Mouse (Mus musculus): ENCODE results near the gene Olfr791.

Olfr791 gene

DNA sequence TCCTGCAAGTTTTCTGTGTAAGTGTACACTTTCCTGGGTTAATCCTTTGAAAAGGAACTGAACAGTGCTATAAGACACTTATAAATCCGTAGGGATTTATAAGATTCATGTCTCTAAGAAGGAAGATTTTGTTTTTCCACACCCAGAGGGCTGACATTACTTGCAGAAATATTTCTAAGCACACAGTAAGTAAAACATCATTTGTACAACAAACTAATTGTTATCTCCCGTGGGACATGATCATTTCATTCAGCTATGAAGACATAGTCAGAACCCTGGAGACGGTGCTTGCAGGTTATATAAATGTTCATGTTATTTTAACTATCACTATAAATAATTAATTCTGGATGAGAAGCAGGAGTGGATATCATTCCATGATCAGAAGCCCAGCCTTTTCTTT is at the start of gene Olfr791:
Gene Olfr791, plus strand, starts transcription at position 301 of the 400 bp plus-strand sequence.
- no peak for DNase-seq (ENCODE audit: inconsistent ontology term)

DNA sequence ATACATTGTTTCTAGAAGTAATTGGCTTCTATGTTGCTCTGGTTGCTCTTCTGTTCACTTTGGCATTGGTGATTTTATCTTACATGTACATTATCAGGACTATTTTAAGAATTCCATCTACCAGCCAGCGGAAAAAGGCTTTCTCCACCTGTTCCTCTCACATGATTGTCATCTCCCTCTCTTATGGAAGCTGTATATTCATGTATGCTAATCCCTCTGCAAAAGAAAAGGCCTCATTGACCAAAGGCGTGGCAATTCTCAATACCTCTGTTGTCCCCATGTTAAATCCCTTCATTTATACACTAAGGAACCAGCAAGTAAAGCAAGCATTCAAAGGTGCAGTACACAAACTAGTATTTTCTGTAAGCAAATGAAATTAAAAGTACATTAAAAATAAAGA is 48.3 kb upstream of the Olfr791 start:
- no peak for DNase-seq (ENCODE audit: inconsistent ontology term)

DNA sequence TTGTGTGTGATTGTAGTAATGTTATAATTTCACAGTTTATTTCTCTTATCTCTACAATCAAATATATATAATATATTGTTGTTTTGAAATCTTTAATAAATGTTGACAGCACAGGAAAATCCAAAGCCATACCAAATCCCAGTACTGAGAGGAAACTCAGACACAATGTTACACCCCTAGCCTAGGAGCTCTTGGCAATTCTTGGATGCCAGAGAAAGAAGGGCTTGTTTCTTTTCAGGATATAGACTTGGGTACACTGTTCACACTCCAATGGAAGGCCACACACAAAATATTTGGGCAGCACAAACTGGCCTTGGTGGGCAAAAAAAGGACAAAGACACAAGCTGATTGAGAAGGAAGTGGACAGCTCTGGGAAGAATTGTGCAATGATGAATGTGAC is 47.9 kb upstream of the Olfr791 start:
- no peak for DNase-seq (ENCODE audit: inconsistent ontology term)

DNA sequence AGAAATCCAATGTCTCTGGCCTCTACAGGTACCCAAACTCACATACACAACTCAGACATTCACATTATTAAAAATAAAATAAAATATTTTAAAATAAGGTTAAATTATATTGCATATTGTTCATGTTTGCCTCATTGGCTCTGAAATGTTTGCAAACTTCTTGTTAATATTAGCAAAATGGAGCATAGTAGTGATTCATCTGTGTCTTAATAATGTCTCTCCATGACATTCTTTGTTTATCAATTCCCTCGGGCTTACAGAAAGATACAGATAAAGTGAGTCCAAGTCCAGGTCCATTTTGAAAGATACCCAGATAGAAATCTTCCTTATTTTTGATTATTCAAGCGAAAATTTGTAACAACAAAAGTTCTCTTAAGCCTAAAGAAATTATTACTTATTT is 37.1 kb upstream of the Olfr791 start, which contains the start of gene Olfr789:
Gene Olfr789, plus strand, starts transcription at position 301 of the 400 bp plus-strand sequence.
- DNase-seq (ENCODE audit: inconsistent ontology term), result no peak

DNA sequence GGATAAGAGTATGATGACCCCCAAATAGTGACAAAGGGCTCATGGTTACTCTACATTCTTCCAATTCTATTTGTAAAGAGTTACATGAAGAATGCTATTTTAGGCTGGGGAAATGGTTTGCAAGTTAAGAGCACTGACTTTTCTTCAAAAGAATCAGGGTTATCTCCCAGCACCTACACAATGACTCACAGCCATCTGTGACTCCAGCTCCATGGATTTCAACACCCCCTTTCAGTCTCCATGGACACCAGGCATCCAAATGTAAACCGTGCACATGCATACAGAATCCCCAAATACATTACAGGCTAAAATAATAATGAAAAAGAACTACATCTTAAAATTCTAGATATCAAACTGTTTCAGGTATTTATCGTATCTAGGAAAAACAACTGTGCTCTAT is 31.5 kb upstream of the Olfr791 start:
- no peak for DNase-seq (ENCODE audit: inconsistent ontology term)

DNA sequence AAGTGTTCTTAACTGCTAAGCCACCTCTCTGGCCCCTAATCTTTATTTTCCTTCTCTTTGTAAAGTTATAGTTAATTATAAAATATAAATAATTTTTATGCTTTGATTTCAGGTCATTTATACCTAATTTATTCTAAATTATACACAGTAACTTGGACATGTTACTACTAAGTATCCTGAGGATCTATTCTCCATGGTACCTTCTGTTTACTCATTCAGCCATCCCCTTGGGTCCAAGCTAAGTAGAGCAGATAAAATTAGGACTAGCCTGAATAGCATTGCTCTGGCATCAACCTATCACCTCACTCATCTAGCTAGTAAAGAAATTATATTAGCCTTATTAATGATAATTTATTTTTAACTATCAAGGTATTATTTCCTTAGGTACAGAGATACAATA is 23.4 kb upstream of the Olfr791 start, which contains the start of gene Olfr790:
Gene Olfr790, plus strand, starts transcription at position 301 of the 400 bp plus-strand sequence.
- DNase-seq (ENCODE audit: inconsistent ontology term), result no peak

DNA sequence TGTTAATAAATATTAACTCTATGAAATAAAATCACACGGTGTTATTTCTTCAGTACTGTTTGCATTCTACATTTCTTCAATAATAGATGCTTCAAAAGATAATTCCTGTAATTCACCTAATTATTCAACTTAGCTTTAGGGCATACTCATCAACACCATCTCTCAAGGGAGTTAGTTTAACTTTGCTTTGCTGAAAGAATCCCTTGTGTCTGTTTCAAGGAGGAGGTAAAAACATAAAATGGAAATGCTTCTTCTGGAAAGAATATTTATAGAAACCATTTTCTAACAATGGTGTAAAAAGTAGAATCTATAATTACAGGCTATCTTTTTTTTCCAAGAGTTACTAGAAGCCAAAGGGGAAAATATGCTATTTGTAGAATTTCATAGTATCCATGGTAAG is 17.3 kb downstream of the Olfr791 start, which contains the start of gene Olfr792:
Gene Olfr792, plus strand, starts transcription at position 301 of the 400 bp plus-strand sequence.
- no peak for DNase-seq (ENCODE audit: inconsistent ontology term)

DNA sequence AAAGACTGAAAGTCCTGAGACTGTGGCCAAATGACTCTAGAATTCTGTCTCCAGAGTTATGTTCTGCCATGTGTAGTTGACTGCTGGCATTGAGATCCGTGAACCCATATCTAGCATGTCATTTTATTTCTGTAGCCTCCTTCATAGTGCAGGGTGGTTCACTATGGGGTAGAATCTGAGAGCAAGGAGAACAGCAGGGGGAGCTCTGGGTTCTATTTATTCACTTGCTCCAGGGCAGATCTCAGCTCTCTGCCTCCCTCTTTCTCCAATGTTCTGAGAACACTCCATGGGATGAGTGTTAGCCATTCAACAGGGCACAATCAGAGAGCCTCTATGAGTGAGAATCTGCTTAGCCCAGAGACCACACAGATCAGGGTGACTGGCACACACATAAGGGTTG is 27.8 kb downstream of the Olfr791 start:
- no peak for DNase-seq (ENCODE audit: inconsistent ontology term)

DNA sequence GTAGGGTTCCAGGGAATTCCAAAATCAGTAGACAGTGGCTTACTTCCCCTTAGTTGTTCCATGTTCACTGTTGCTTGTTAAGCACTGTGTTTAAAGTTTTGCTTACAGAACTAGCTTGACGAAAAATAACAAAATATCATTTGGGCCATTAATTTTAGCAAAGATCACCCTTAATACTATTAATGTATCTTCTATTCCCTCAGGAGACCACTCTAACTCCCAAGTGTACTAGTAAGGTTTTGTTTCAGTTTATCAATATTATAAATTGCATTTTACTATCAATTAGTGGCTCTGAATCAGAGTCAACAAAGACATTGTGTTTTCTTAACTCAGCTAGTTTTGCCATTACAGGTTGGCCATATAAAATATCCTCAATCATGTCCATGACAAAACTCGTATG is 45.8 kb downstream of the Olfr791 start, which contains the start of gene Olfr794:
Gene Olfr794, plus strand, starts transcription at position 301 of the 400 bp plus-strand sequence.
- no peak for DNase-seq (ENCODE audit: inconsistent ontology term)

DNA sequence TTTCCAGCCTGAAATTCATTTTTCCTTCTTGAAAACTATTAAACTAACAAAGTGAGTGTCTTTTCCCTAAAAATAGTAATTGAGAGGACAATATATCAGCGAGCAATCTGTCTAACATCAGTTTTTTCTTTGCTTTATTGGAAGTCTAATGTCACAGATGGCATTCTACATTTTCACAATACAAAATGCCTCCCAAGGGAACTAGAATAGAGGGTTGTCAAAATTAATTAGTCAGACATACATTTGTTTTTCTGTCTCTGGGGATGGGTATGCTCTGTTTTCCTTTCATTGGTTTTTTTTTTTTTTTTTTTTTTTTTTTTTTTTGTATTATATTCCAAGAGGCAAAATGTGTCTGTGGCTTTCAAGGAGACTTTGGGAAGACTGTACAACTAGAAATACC is 55.5 kb downstream of the Olfr791 start:
- no peak for DNase-seq (ENCODE audit: inconsistent ontology term)
